Mouse (Mus musculus): ENCODE data around the gene Olfr603.
"Not testable (repeated sequence)": the region's sequence is repeated elsewhere in the genome, so short reads cannot be mapped to it uniquely, and the experiment has no call there.

The Olfr603 gene

DNA sequence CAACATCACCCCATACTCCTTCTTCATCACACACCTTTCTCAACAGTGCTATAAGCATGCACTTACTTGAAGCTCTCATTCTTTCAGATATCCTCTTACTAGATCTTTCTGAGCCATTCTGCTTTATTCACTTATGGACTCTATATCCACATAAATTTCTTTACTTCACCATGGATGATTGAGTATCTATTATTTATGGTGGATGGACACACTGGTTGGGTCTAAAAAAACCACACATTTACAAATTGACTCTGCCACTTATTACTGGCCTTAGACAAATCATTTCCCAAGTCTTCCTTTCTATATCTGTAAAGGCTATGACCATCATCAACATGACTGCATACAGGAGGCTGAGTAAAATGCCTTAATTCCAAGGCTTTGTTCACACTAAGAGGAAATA lies at the start of gene Olfr603:
Gene Olfr603 (minus strand): TSS at position 101 of the 400 bp plus-strand sequence.
- no peak for TF ChIP-seq GATA4 (IDR thresholded peaks at IDR 0.05; ENCODE audit: insufficient replicate concordance, low read length)

GRCm38 (mm10) chr7:103414772-103415171 lies 28.8 kb upstream of the Olfr603 start, which contains the start of gene Usp17lc:
Usp17lc (plus strand) TSS chr7:103415072.
- TF ChIP-seq GATA4 (IDR thresholded peaks at IDR 0.05; ENCODE audit: insufficient replicate concordance, low read length): not testable (repeated sequence)

- no peak for TF ChIP-seq GATA4 (IDR thresholded peaks at IDR 0.05; ENCODE audit: insufficient replicate concordance, low read length)
Measured at GRCm38 (mm10) chr7:103398981-103399380, 13.0 kb upstream of the Olfr603 start.

GRCm38 (mm10) chr7:103397758-103398157 lies 11.8 kb upstream of the Olfr603 start:
- TF ChIP-seq GATA4 (IDR thresholded peaks at IDR 0.05; ENCODE audit: insufficient replicate concordance, low read length): no peak

DNA sequence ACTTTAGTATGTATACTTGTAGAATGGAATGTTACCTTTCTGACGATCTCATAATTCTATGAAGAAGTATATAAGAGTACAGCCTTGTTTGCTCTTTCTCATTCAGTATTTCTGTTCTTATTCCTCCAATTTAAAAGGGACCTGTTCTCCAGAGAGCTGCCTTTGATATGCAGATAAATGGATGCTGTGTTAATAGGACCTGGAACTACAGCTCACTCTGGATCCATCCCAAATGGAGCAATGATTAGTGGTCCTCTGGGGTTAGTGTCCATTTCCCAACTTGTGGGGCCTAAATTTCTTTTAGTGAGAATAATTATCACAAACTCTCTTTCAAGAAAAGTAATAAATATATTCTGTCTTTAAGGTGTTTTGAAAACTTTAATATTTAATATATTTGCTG lies 23.4 kb downstream of the Olfr603 start, which contains the start of gene Olfr601:
Gene Olfr601 (minus strand): TSS at position 101 of the 400 bp plus-strand sequence.
- TF ChIP-seq GATA4 (IDR thresholded peaks at IDR 0.05; ENCODE audit: insufficient replicate concordance, low read length): no peak

GRCm38 (mm10) chr7:103349569-103349968 lies 36.4 kb downstream of the Olfr603 start, which contains the start of gene Olfr600:
Olfr600 (minus strand) TSS chr7:103349669.
- TF ChIP-seq GATA4 (IDR thresholded peaks at IDR 0.05; ENCODE audit: insufficient replicate concordance, low read length): no peak

DNA sequence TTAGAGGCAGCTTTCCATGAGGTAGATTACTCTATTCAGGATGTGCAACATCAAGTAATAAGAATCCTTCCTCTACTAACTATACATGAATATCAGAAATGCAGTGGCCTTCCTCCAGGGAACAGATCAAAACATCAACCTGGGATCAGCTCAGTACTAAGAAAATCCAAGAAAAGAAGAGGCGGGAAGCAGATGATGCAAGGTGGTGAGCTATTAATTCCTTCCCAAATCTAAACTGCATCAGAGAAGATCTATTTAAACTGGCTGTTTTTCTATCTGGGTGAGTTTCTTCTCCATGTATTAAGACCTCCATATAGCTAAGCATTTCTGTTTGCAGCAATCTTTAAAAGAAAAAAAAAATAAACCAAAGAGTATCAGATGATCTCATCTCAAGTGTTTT lies 50.4 kb downstream of the Olfr603 start, which contains the start of gene Olfr599:
Gene Olfr599 (plus strand): TSS at position 301 of the 400 bp plus-strand sequence.
- no peak for TF ChIP-seq GATA4 (IDR thresholded peaks at IDR 0.05; ENCODE audit: insufficient replicate concordance, low read length)
